Mouse (Mus musculus) spleen, postnatal 4 days (tissue): ENCODE data around the gene Scgb1c1.

Source experiments
- DNase-seq, 2 experiments: peaks; one replicate each; pipeline ENCODE4 v3.0.0; 2022; ENCODE audit warnings: low spot score in 2 of 2

Gene Scgb1c1

GRCm38 (mm10) chr7:140840750-140841735 is 4.3 kb upstream of the Scgb1c1 start:
- DNase-seq, result no peak

GRCm38 (mm10) chr7:140843806-140844205 is 1.5 kb upstream of the Scgb1c1 start:
- DNase-seq, result no peak

- DNase-seq, result no peak
Measured at GRCm38 (mm10) chr7:140845683-140846082, 336 bp downstream of the Scgb1c1 start.

GRCm38 (mm10) chr7:140846676-140847075 is 1.3 kb downstream of the Scgb1c1 start:
- no peak for DNase-seq

- DNase-seq, result no peak
Measured at GRCm38 (mm10) chr7:140847755-140848580, 2.6 kb downstream of the Scgb1c1 start, which contains the start of gene Odf3. Gene Odf3 (plus strand): TSS chr7:140847805.

- DNase-seq, result no peak
Measured at GRCm38 (mm10) chr7:140848591-140848990, 3.2 kb downstream of the Scgb1c1 start.

GRCm38 (mm10) chr7:140851916-140852315 is 6.6 kb downstream of the Scgb1c1 start:
- DNase-seq, result no peak

- peak in 1 of 2 experiments; percentile 59 for DNase-seq
Measured at GRCm38 (mm10) chr7:140853386-140853785, 8.0 kb downstream of the Scgb1c1 start.

- peak in 1 of 2 experiments; percentile 57 for DNase-seq
Measured at GRCm38 (mm10) chr7:140854483-140854882, 9.1 kb downstream of the Scgb1c1 start.

- peak in 1 of 2 experiments; percentile 60 for DNase-seq
Measured at GRCm38 (mm10) chr7:140855181-140855580, 9.8 kb downstream of the Scgb1c1 start.

GRCm38 (mm10) chr7:140855860-140856784 is 10.8 kb downstream of the Scgb1c1 start, which contains the start of gene Gm45785:
Gene Gm45785 (minus strand): TSS chr7:140856331.
- DNase-seq, result peak; percentile 75 to 85

GRCm38 (mm10) chr7:140856785-140857549 is 11.6 kb downstream of the Scgb1c1 start, which contains the start of gene Ric8a:
Gene Ric8a (plus strand): TSS chr7:140856957.
- peak; percentile 89 to 94 for DNase-seq

- peak in 1 of 2 experiments; percentile 71 for DNase-seq
Measured at GRCm38 (mm10) chr7:140857550-140858505, 12.5 kb downstream of the Scgb1c1 start, which contains the start of gene Bet1l. Gene Bet1l (minus strand): TSS chr7:140857577.

- peak in 1 of 2 experiments; percentile 66 for DNase-seq
Measured at GRCm38 (mm10) chr7:140858746-140859145, 13.4 kb downstream of the Scgb1c1 start.

- DNase-seq, result no peak
Measured at GRCm38 (mm10) chr7:140859997-140860396, 14.7 kb downstream of the Scgb1c1 start.

- peak in 1 of 2 experiments; percentile 60 for DNase-seq
Measured at GRCm38 (mm10) chr7:140860728-140861127, 15.4 kb downstream of the Scgb1c1 start.

- DNase-seq, result no peak
Measured at GRCm38 (mm10) chr7:140864761-140865160, 19.4 kb downstream of the Scgb1c1 start.

GRCm38 (mm10) chr7:140874224-140874623 is 28.9 kb downstream of the Scgb1c1 start:
- DNase-seq, result no peak

- no peak for DNase-seq
Measured at GRCm38 (mm10) chr7:140877364-140877763, 32.0 kb downstream of the Scgb1c1 start.
